Mouse (Mus musculus) retina, adult 2 months (tissue): ENCODE measurements around the gene Smg6.

Experiments
- DNase-seq: peaks from one replicate; pipeline ENCODE4 v3.0.0-alpha.2; 2012; ENCODE audit warnings: low read depth, low spot score

Gene Smg6

DNA sequence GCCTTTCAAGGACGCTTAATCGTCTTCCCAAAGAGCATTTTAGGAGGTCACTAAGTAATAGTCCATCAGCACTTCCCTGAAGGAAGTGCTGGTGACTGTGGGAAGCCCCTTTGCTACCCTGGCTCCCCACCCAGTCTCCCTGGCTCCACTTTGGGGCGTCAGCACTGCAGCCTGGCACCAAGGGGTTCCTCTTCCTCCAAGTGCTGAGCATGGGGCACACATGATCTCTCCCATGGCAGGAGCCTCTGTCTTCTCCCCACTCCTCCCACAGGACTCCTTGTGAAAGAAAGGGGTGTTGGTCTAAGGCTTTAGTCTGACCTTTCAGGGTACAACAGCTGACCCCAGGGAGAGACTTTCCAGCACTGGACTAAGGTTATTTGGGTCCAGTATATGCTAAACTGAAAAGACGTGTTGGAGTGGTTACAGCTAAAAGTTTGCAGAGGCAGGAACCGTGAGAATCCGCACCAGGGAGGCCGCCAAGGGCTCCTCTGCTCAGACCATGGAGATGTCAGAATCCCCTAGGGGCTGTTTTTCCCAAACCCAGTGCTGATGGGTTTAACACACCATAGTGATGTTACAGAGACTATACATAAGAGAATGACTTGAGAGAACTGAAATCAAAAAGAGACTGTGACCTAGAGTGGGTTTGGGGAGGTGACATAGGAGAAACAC is 122.2 kb downstream of the Smg6 start:
- DNase-seq: no peak

DNA sequence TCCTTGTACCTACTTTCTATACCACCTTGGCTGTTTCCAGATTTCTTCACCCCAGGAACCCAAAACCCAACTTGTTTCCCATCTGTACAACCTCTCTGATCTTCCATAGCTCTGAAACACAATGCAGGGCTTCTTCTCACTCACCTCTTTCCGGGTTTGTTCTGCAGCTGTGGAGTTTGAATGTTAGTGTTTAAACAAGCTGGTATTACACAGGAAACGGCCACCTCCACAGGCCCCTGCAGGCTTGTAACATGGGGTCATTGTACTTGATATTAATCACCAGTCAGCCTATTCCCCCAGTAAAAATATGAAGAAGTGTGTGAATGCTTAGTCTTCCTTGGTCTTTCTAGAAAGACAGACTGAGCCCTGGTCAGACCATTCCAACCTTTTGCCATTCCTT is 123.5 kb downstream of the Smg6 start:
- DNase-seq: no peak

DNA sequence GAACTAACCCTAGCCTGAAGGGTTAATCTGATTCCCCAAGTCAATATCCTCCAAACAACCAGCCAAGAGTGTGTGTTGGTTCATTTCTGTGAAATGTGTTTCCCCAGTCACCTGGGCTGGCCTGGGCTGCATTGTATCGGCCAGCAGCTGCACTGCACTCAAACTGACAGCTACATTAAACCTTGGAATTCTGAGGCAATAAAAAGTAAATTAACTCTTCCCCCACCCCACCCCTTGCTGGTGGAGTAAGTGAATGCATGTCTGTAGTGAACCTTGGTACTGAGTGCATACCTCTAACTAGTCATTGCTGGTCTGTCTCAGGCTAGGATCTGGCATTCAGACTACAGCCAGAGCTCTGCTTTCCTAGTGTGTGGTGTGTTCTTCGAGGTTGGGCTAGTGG is 124.2 kb downstream of the Smg6 start:
- DNase-seq: no peak

DNA sequence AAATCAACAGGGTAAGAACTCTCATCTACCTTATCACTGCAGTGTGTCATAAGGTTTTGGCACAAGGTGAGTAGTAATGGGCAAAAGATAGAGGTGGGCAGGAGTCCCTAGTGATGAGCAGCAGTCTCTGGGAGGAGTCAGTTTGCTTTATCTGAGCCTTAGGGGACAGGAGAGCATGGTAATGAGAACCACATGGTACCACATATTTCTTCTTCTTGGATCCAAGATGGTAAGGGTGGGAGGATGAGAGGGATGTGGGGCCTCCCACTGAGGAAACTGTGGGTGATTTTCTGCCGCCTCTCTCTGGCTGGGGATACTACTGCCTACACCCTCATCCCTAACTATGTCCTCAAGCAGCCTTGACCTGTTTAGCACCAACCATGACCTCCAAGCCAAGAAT is 125.6 kb downstream of the Smg6 start:
- DNase-seq: no peak

DNA sequence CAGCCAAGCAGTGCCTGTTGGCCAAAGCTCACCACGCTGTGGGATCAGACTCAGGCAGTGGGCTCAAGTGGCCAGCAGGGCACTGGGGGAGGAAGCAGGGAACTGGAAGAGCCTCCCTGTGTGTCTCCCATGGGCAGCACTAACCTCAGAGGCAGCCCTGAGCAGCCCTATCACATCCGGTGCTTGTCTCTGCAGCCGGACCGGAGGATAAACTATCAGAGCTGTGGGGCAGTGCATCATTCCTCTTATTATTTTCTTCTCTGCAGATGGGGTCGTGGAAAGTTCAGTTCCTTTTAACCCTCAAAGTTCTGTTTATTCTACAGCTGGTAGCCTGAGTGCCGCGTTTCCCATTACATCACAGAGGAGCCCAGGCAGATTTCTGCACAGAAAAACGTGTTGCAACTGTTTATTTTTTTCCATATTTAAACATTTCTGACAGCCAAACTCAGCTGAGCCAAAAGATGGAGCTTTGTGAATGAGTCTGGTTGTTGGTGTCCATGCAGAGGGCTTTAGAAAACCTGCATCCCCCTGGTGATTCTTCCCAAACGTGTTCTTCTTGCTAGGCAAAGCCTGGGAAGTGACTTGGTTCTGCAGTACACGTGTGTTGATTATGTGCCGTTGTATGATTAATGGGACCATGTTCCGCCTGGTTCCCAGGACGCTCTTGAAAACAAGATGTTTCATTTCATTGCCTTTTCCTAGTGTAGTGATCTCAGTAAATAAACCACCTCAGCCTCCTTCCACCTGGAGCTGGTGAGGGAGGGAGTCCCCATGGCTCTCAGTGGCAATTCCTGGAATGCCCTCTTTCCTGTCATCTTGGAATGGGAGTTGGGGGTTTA is 126.3 kb downstream of the Smg6 start:
- DNase-seq: no peak

DNA sequence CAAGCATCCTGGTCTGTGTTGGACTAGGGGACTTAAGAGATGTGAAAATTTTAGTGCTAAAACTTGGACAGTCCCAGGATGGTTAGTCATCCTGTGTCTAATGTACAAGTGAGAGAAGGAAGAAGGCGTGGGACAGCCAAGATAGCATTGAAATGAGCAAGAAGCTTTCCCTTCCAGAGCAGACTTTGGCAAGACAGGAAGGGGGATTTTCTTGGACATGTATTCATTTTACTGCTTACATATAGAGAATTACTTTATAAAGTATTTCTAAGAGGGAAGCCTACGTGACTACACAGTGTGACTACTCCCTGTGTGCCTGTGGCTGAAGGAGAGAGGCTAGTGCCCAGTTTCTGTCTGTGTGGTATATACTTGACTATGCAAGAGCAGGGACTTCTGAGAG is 127.4 kb downstream of the Smg6 start:
- no peak for DNase-seq

DNA sequence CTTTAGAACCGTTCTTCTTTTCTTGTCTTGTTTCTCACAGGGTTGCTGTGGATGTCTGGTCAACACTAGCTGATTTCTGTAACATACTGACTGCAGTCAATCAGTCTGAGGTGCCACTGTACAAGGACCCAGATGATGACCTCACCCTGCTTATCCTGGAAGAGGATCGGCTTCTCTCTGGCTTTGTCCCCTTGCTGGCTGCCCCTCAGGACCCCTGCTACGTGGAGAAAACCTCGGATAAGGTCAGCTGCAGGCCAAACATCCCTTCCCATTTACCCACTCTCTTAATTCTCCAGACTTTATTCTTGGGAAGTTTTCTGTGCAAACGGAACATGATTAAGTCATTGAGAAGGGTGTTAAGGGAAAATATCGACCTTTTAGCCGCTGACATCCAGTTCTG is 128.1 kb downstream of the Smg6 start:
- no peak for DNase-seq

DNA sequence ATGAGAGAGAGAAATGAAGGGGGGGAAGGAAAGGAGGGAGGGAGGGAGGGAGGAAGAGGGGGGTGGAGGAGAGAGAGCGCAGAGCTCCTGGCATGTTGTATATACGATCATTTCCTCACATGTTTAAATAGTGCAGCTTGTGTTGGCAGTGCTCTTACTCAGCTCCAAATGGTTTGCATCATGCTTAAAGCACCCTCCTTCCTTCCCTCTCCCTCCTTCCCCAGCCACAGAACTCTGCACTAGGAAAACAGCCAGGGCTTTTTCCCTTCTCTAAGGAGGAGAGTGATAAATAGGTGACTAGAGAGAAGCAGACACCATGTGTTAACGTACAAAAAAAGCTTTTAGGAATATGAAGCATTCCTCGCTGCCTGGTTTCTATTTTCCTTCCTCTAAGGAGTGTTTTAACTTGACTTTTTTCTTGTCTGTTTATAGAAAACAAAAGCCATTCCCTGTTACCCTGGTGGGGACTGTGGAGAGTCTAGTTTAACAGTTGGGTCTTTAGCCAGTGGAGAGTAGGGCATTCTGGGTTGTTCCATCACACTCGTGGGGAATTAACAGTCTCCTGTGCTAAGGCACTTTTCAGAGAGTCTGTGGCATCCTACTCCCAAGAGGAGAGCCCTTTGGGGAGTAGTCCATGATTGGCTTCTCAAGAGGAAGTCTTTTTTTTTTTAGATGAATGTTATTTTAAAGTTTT is 128.7 kb downstream of the Smg6 start:
- no peak for DNase-seq

DNA sequence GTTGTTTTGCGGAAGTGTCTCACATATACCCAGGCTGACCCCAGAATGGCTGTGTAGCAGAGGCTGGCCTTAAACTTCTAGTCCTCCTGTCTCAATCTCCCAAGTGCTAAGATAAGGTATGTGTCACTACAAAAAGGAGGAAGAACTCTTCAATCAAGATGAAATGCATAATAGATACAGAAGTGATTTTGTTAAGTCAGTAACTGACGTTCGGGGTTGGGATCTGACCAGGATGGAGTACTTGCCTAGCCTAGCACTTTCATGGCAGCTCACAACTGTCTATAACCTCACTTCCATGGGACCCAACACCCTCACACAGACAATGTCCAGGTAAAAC is 129.2 kb downstream of the Smg6 start:
- DNase-seq: no peak

DNA sequence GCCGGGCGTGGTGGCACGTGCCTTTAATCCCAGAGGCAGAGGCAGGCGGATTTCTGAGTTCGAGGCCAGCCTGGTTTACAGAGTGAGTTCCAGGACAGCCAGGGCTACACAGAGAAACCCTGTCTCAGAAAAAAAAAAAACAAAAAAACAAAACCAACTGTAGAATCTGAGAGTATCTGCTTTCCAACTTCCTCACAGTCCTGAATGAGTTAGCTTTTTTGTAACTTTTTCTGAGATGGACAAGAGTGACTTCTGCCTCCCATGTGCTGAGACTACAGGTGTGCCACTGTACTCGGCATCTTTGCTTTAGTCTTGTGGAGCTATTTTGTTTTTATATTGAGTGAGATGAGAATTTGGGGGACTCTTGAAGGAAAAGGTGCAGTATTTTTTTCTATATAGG is 137.0 kb downstream of the Smg6 start:
- no peak for DNase-seq

DNA sequence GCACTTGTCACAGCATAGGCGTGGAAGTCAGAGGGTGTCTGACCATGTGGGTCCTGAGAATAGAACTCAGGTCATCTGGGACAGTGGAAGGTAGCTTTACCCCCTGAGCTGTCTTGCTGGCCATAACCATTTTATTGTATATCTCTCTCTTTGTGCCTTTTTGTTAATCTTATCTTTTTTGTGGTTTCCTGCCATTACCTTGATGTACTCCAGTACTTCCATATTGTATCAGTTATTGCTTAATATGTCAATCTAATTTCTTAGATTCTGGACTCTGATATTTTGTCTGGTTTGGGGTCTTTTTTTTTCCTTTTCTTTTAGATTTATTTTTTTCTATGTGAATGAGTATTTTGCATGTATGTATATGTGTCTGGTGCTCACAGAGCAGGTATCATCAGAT is 138.6 kb downstream of the Smg6 start:
- DNase-seq: no peak

DNA sequence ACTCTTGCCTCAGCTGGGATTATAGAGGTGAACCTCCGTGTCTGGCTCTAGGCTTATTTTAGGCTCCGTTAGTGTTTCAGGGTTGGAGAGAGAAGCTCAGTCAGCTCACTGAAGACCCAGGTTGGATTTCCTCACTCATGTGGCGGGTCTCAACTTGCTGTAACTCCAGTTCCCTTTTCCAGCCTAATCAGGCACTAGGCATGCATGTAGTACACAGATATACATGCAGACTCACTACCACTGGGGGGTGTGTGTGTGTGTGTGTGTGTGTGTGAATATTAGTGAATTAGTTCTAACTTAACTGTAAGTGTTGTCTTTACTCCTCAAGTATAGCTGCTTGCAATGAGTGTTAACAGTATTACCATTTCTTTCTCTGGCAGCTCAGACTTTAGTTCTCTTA is 145.7 kb downstream of the Smg6 start:
- DNase-seq: no peak

DNA sequence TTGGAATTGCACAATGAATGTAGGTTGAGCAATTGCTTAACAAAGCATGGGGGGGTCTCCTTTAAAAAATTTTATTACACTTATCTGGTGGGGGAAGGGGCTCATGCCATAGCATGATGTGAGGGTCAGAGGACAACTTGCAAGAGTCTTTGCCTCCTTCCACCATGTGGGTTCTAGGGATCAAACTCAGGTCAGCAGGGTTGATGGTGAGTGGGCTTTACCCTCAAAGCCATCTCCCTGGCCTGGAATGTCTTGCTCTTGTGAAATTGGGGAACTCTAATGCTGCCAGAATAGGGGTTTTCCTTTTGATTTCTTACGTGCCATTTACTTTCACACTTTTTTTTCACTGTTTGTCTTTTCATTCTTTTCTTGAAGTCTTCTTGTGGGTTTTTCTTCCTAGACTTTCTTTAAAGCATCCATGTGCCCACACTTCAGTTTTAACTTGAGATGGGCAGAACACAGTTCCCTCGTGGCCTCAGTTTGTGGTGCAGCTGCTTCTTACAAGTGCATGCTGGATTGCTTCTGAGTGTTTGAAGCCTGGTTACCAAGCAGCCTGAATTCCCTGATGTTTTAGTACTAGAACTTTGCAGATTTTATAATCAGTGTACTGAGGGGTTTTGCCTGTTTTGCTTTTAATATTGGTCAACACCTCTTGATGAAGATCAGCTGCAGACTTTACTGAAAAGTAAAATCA is 147.5 kb downstream of the Smg6 start:
- no peak for DNase-seq

DNA sequence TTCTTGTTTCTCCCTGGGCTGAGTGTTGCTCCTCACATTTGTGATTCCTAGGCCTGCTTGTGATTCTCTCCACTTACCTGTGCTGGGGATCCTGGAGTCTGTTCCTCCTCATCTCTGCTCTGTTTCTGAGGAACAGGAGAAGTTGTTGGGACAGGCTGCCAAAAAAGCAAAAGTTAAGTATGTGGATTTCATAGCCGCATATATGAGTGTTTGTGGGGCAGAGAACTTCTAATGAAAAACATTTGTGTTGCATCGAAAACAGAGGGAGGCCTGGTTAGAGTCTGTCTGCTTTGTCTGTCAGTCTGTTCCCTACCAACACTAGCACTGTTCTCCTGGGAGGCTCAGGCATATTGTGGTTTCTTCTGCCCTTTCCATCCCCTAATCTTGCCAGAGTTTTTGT is 148.1 kb downstream of the Smg6 start:
- DNase-seq: no peak

DNA sequence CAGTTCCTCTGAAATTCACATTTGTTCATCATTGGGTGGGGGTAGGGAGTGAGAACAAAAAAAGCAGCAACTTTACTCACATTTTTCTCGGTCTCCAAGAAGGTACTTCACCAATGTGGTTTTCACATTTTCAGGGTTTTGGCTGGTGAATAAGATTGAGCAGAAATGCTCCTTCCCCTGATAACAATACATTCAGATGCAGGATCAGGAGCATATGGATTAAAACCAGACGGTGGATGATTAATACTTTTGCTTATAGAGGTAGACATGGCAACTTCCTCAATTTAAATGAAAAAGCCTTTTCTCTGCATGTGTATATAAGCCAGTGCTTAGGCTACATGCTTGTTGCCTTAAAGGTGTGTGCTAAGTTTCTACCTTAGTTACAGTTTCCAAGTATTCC is 148.9 kb downstream of the Smg6 start:
- no peak for DNase-seq

DNA sequence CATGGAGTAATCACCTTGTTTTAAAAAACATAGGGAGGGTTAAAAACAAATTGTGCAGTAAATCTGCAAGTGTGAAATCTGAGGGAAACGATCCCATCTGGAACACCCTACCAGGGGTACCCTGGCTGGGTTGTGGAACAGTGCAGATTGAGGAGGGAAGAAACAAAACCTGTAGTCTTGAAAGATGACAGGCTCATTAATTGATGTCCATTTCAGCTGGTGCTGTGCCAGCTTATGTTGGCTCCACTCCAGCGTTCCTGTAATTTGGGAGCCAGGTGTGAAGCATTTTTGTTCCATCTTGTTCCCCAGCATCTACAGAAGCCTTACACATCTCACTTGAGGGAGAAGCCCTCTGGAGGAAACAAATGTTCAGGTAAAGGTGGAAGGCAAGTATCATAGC is 153.0 kb downstream of the Smg6 start:
- no peak for DNase-seq

DNA sequence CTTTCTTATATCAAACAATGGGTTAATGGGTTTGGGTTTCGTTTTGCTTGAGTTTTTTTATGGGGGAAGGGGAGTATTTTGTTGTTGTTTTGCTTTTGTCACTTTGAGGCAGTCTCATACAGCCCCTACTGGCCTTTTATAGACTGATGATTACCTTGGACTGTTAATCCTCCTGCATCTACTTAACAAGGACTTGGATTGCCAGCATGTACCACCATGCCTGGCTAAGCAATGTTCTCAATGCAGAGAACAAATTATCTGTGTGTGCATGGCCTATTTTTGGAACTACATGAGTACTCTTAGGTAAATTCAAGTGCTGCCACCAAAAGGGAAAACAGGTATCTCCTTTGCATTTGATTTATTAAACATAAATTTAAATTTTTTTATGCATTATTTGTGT is 157.4 kb downstream of the Smg6 start:
- no peak for DNase-seq

DNA sequence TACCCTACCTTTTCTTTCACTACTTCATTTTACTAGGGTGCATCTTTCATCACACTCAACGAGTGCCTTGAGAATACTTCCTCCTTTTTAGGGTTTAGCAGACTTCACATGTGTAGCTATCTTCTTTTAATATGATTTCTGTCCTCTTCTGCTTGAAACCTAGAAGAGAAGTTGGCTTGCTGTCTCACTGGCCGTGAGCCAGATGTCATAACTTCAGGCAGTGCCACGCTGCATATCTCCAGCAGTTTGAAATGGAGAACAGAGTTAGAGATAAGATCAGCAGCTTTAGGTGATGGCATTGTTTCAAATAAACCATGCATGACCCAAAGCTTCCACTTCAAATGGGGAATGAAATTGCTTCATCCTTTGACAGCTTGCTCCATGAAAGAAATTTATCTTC is 166.5 kb downstream of the Smg6 start:
- no peak for DNase-seq

DNA sequence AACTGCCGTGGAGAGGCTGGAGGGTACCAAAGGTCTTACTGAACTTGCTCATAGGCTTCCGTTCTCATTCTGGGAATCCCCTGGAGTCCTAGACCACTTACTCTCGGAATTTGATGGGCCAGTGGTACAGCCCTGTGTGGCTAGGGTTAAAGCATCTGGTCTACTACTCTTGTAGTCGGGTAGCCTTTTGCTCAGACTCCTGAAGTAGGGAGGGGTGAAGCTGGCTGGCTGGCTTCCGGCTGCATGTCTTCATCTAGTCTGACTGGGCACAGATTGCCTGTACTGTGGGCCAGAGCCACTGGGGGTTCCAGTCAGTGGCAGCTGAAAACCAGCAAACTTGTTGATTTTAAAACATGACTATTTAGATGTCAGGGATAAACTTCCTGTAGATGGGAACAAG is 167.0 kb downstream of the Smg6 start:
- no peak for DNase-seq

DNA sequence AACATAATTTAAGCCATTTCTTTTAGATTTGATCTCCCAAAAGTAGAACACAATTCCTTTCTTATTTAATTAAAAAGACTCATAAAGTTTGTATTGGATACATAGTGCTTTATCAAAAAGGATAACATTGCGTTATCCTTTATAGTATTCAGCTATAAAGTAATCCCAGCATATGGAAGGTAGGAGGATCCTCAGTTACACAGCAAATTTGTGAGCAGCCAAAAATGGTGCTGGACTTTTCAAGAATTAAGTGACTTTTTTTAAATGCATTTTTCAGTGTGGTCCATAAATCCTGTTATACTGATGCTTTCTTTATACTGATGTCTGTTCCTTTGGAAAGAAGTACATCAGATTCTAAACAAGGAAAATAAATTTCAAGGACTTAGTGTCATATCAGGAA is 169.1 kb downstream of the Smg6 start:
- DNase-seq: no peak

DNA sequence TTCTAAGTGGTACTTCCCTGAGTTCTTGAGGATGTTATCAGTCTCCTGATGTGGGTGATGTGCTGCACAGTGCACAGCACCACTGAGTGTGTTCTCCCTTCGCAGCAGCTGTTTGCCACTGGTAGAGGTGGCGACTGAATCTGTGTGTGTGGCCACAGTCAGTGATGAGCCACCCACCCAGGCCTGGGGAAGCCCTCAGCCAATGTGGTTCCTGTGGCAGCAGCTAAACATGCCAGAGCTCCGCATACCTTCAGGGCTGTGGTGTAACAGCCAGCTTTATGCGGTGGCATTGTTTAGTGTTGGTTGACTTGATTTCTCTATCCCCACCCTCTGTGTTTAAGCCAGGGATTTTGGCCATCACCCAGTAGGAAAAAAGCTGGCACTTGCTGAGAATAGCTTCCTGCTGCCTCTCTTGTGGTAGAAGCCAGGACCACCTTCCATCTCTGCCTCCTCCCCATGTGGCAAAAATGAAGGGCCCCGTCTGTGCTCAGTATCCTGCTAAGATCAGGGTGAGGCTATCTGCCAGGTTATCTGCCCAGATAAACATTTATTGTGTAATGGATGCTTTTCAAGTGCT is 177.2 kb downstream of the Smg6 start:
- no peak for DNase-seq

DNA sequence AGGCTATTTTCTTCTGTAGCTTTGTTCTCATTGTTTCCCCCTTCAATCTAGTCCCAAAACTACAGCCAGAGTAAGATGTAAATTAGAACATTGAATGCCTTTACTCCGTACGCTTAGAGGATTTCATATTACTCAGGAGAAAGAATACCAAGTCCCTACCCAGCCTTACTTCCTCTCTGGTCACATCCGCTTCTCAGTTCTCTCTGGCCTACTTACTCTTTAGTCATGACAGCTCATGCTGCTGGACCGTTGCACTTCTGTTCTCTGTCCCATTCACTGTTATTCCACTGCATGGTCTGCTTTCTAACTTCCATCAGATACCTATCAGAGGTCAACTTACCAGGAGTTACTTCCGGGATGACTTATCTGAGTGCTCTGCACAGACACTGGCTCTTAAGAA is 181.0 kb downstream of the Smg6 start:
- no peak for DNase-seq
